Mouse (Mus musculus) large intestine, adult 2 months (tissue): ENCODE results near the gene Vmn2r74. TPM values are rescaled to one million over a fixed set of nuclear protein-coding genes. Genes with fewer than 3 reads are reported as not detected.

ENCODE experiments used
- DNase-seq: peaks from one replicate; pipeline ENCODE4 v3.0.0-alpha.2; 2012; ENCODE audit warnings: low read depth, low spot score
- WGBS: fragments of 180-500 bp; shearing (Covaris S2); methylation state at CpG from one replicate; pipeline ENCODE4 v1.1.7; 2018; 5-methylcytosine and 5-hydroxymethylcytosine counted together
- polyA plus RNA-seq: library from polyadenylated mRNA; depleted of rRNA; stranded (reverse); fragments of >200 nt; gene quantifications from 2 replicates; pipeline ENCODE4 v1.2.3, GENCODE M21; 2012; rRNA removed

The Vmn2r74 gene
- polyA plus RNA-seq: not detected in 2 replicates

DNA sequence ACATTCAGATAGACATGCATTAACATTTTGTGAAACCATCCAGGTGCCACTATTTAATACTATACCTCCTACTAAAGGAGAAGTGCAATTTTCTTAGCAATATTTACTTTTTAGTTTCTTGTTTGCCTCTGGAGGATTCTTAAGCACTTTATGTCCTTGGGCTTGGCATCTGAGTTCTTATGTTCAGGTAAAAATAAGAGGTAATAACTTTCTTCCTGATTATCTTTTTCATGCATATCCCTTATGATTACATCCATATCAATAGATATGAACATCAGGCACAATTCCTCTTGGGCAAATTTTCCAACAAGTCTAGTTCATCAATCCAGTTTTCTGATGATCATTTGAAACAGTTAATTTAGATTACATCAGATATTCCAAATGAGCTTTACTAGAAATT lies at the start of gene Vmn2r74:
Gene Vmn2r74 (minus strand): TSS at position 101 of the 400 bp plus-strand sequence.
- DNase-seq: no peak

DNA sequence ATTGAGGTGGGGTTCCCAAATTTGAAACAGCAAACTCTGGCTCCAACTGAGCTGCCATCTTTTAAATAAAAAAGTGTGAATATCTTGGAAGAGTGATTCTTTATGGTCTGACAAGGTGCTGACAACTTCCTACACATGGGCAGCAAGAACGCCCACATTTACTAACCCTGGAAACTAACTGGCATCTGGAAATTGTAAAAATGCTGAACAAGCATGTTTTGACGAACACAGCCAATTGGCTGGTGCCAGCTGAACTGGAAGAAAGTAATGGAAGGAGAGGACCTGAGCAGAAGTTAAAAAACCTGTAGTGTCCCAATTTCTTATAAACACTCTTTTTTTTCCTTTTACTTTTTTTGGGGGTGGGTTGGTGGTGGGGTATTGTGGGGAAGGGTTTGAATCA lies 46.1 kb upstream of the Vmn2r74 start:
- DNase-seq: no peak
- WGBS: 84% methylated on average over 2 of the region's 2 CpGs

Other genes starting within 250 kb of the Vmn2r74 start
- gene Vmn2r72, start 206.5 kb downstream of the Vmn2r74 start, polyA plus RNA-seq: not detected in 2 replicates
- gene Vmn2r73, start 85.4 kb downstream of the Vmn2r74 start, polyA plus RNA-seq: not detected in 2 replicates
- not detected in 2 replicates for gene Vmn2r75, start 210.1 kb upstream of the Vmn2r74 start, polyA plus RNA-seq